ENCODE assay signal across 11 mouse cellular contexts in genomic region chr5:134101322-134101721, GRCm38 (mm10). TPM values are rescaled to one million over a fixed set of nuclear protein-coding genes. Genes with fewer than 3 reads are reported as not detected.
DNase-seq lines count a peak whose midpoint lies in the region; ATAC-seq and TF ChIP-seq lines count a peak whose summit lies in the region.
"Had no signal": no experiment of that assay in that cellular context is flagged by ENCODE, and none has a peak within 500 bp of the region (broad histone marks: within the 10 kb centered on the region; RNA-seq: fewer than 3 reads in every experiment).

No protein-coding gene starts in this region.

- H3K27ac ChIP-seq in cerebellum, adult 2 months (ENCODE audit: insufficient read depth, low read length), result no peak overlapping the region
- no peak overlapping the region for H3K27ac ChIP-seq in forebrain, embryonic 14.5 days (ENCODE audit: low read depth, low read length)
- no peak overlapping the region for H3K27ac ChIP-seq in midbrain, postnatal 0 days (ENCODE audit: low read depth, low read length)

- TF ChIP-seq POLR2A in cerebellum, adult 2 months (IDR thresholded peaks at IDR 0.05; ENCODE audit: borderline replicate concordance, insufficient read depth, low read length), result no peak

- no peak for ATAC-seq in cerebellum, adult (ENCODE audit: insufficient number of reproducible peaks, low FRiP score, low TSS enrichment)
- no peak for ATAC-seq in forebrain, embryonic 14.5 days
- ATAC-seq in midbrain, postnatal 0 days (ENCODE audit: low FRiP score), result no peak

- no peak for TF ChIP-seq CTCF in cerebellum, adult 2 months (IDR thresholded peaks at IDR 0.05; ENCODE audit: borderline replicate concordance, insufficient read depth, low read depth, low read length)
- TF ChIP-seq CTCF in midbrain, postnatal 0 days (IDR thresholded peaks at IDR 0.05), result no peak

- H3K9me3 ChIP-seq in forebrain, embryonic 14.5 days (replicated peaks; ENCODE audit: control insufficient read depth, low read length), result no peaks in the 10 kb centered on the region
- no peaks in the 10 kb centered on the region for H3K9me3 ChIP-seq in midbrain, postnatal 0 days (ENCODE audit: low read length)

- 75% methylated on average over 5 of the region's 5 CpGs for WGBS in cerebellum, adult 2 months
- 64% methylated on average over 5 of the region's 5 CpGs for WGBS in forebrain, embryonic 14.5 days
- WGBS in midbrain, postnatal 0 days, result 50% methylated on average over 5 of the region's 5 CpGs

- H3K4me2 ChIP-seq in forebrain, embryonic 14.5 days (ENCODE audit: low read length), result peak overlapping the region; percentile 58
- H3K4me2 ChIP-seq in midbrain, postnatal 0 days (ENCODE audit: low read depth, low read length, poor library complexity, severe bottlenecking), result peak overlapping the region; percentile 88

- peak overlapping the region; percentile 36 for H3K9ac ChIP-seq in forebrain, embryonic 14.5 days (ENCODE audit: low read length)
- H3K9ac ChIP-seq in midbrain, postnatal 0 days (replicated peaks; ENCODE audit: low read length, poor library complexity, severe bottlenecking), result peak overlapping the region; percentile 77

- DNase-seq in cerebellum, adult 2 months, result no peak
- DNase-seq in forebrain, embryonic 14.5 days (ENCODE audit: low spot score), result no peak
- peak; percentile 74 for DNase-seq in kidney, adult 9 months
- DNase-seq in midbrain, postnatal 0 days (ENCODE audit: low spot score), result no peak
- no peak for DNase-seq in cerebellum, postnatal 4 days (ENCODE audit: low spot score in 2 of 2)
- no peak for DNase-seq in adrenal gland, adult 8-10 months
- no peak for DNase-seq in liver
- DNase-seq: cerebellum, adult 8-10 months; gastrocnemius, postnatal 10 days; left cerebral cortex, postnatal 4 days had no signal

- H3K27me3 ChIP-seq in cerebellum, adult 2 months (ENCODE audit: control insufficient read depth, insufficient read depth, low read length), result no peaks in the 10 kb centered on the region
- H3K27me3 ChIP-seq in forebrain, embryonic 14.5 days (replicated peaks; ENCODE audit: control insufficient read depth, insufficient read depth, low read length), result no peaks in the 10 kb centered on the region
- H3K27me3 ChIP-seq in midbrain, postnatal 0 days (ENCODE audit: insufficient read depth, low read length), result no peaks in the 10 kb centered on the region

- H3K4me1 ChIP-seq in cerebellum, adult 2 months (ENCODE audit: control insufficient read depth, insufficient read depth, low read length), result peaks cover 6% of the 10 kb centered on the region
- H3K4me1 ChIP-seq in forebrain, embryonic 14.5 days (ENCODE audit: control insufficient read depth, insufficient read depth, low read length), result peaks cover 13% of the 10 kb centered on the region
- 0 out of 2 replicates have a peak, but pooled peaks cover 6% of the 10 kb centered on the region for H3K4me1 ChIP-seq in midbrain, postnatal 0 days (ENCODE audit: insufficient read depth, low read length)

- peak overlapping the region; percentile 19 for H3K4me3 ChIP-seq in cerebellum, adult 2 months (replicated peaks; ENCODE audit: insufficient read depth, low read depth, low read length)
- H3K4me3 ChIP-seq in forebrain, embryonic 14.5 days (ENCODE audit: low read depth, low read length), result peak overlapping the region; percentile 76
- H3K4me3 ChIP-seq in midbrain, postnatal 0 days (ENCODE audit: low read depth, low read length), result peak overlapping the region; percentile 88

- H3K36me3 ChIP-seq in forebrain, embryonic 14.5 days (ENCODE audit: control insufficient read depth, insufficient read depth, low read length), result peaks cover 14% of the 10 kb centered on the region; the same call in 1 of the 2 replicates
- H3K36me3 ChIP-seq in midbrain, postnatal 0 days (ENCODE audit: insufficient read depth, low read length), result 0 out of 2 replicates have a peak, but pooled peaks cover 3% of the 10 kb centered on the region

RNA-seq across cellular contexts. Expression of gene Castor2, which starts 1.8 kb away (rescaled TPM):
- 34.5 and 35.6 TPM in 2 replicates for polyA plus RNA-seq in cerebellum, adult 2 months (2012; rRNA removed)
- 21.9 and 23.1 TPM in 2 replicates for polyA plus RNA-seq in forebrain, embryonic 14.5 days (2014; fragmentation: Nextera tagmentation; extraction: Ambion mirVana)
- total RNA-seq in midbrain, postnatal 0 days (2014; rRNA removed), result 32.3 and 33.6 TPM in 2 replicates
- polyA plus RNA-seq in midbrain, postnatal 0 days (2015; fragmentation: Nextera tagmentation; extraction: Ambion mirVana), result 27.0 and 27.6 TPM in 2 replicates
- 10 to 100 TPM; 18.4 to 37.2 (median 23.6) TPM for total RNA-seq in adrenal gland, adult 8-10 months (2022)

Comparison
In these comparisons a context has a peak if more than half of its experiments do, and no peak if none do; other contexts are left out.
1. H3K4me3 ChIP-seq: peak in every context shown above with its lines; median percentile 88 in midbrain, postnatal 0 days; 76 in forebrain, embryonic 14.5 days; 19 in cerebellum, adult 2 months.